Mouse (Mus musculus) cerebellum, adult 9-11 months (tissue): Measurements from ENCODE around the gene Afdn.

Experiments
- DNase-seq: peaks from one replicate; pipeline ENCODE4 v3.0.0; 2022

Gene Afdn

GRCm38 (mm10) chr17:13759853-13760627, at the start of gene Afdn:
Gene Afdn, plus strand, starts transcription at chr17:13760539.
- DNase-seq, result peak; percentile 91

- DNase-seq, result peak; percentile 68
Measured at GRCm38 (mm10) chr17:13711173-13711572, 49.2 kb upstream of the Afdn start.

GRCm38 (mm10) chr17:13712116-13712515, 48.2 kb upstream of the Afdn start:
- no peak for DNase-seq

GRCm38 (mm10) chr17:13712518-13712917, 47.8 kb upstream of the Afdn start:
- no peak for DNase-seq

GRCm38 (mm10) chr17:13714128-13714527, 46.2 kb upstream of the Afdn start:
- DNase-seq, result no peak

- DNase-seq, result no peak
Measured at GRCm38 (mm10) chr17:13714654-13715053, 45.7 kb upstream of the Afdn start.

- DNase-seq, result no peak
Measured at GRCm38 (mm10) chr17:13715511-13715910, 44.8 kb upstream of the Afdn start.

- no peak for DNase-seq
Measured at GRCm38 (mm10) chr17:13716336-13716735, 44.0 kb upstream of the Afdn start.

GRCm38 (mm10) chr17:13717428-13717827, 42.9 kb upstream of the Afdn start:
- no peak for DNase-seq

- no peak for DNase-seq
Measured at GRCm38 (mm10) chr17:13720187-13720586, 40.2 kb upstream of the Afdn start.

GRCm38 (mm10) chr17:13721372-13721771, 39.0 kb upstream of the Afdn start:
- DNase-seq, result no peak

- DNase-seq, result no peak
Measured at GRCm38 (mm10) chr17:13722434-13722833, 37.9 kb upstream of the Afdn start.

GRCm38 (mm10) chr17:13725004-13725550, 35.3 kb upstream of the Afdn start:
- no peak for DNase-seq

GRCm38 (mm10) chr17:13726832-13727355, 33.4 kb upstream of the Afdn start:
- no peak for DNase-seq

GRCm38 (mm10) chr17:13730980-13731726, 29.2 kb upstream of the Afdn start:
- no peak for DNase-seq

- DNase-seq, result no peak
Measured at GRCm38 (mm10) chr17:13731727-13732112, 28.6 kb upstream of the Afdn start.

- no peak for DNase-seq
Measured at GRCm38 (mm10) chr17:13732685-13733084, 27.7 kb upstream of the Afdn start.

GRCm38 (mm10) chr17:13733971-13734370, 26.4 kb upstream of the Afdn start:
- no peak for DNase-seq

- no peak for DNase-seq
Measured at GRCm38 (mm10) chr17:13735057-13735456, 25.3 kb upstream of the Afdn start.

- DNase-seq, result no peak
Measured at GRCm38 (mm10) chr17:13735803-13736282, 24.5 kb upstream of the Afdn start.

GRCm38 (mm10) chr17:13737336-13737735, 23.0 kb upstream of the Afdn start:
- DNase-seq, result peak; percentile 38

GRCm38 (mm10) chr17:13738121-13738776, 22.1 kb upstream of the Afdn start:
- no peak for DNase-seq

- DNase-seq, result no peak
Measured at GRCm38 (mm10) chr17:13738916-13739315, 21.4 kb upstream of the Afdn start.
